ENCODE assay signal across 22 mouse cellular contexts in the genomic region with DNA sequence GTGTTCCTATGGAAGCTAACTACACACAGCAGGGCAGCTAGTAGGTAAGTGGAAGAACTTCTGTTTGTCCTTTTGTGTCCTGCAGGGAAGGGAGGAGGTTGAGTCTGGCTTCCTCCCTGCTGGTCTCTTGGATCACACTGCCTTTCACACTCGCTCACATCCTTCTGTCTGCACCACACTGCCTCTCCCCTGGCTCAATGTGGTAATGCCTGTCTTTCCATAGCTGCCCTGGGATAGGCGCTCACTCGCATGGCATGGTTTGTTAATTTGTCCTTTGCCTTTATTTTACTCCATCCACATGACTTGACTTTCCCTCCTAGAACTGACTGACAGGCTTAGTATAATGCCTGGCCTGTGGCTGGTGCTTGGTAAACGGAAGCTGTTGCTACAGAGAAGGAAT. TPM values are rescaled to one million over a fixed set of nuclear protein-coding genes. Genes with fewer than 3 reads are reported as not detected.
DNase-seq lines count a peak whose midpoint lies in the region; ATAC-seq and TF ChIP-seq lines count a peak whose summit lies in the region.
"Had no signal": no experiment of that assay in that cellular context is flagged by ENCODE, and none has a peak within 500 bp of the region (broad histone marks: within the 10 kb centered on the region; RNA-seq: fewer than 3 reads in every experiment).

No protein-coding gene starts in this region.

- H3K27ac ChIP-seq in heart, embryonic 10.5 days: peak overlapping the region; percentile 19; the same call in 1 of the 2 replicates
- H3K27ac ChIP-seq in heart, embryonic 12.5 days (ENCODE audit: poor library complexity, severe bottlenecking): no peak overlapping the region
- H3K27ac ChIP-seq in intestine, postnatal 0 days (ENCODE audit: low read depth, low read length): no peak overlapping the region
- H3K27ac ChIP-seq: embryonic facial prominence, embryonic 15.5 days; forebrain, embryonic 15.5 days; heart, adult 2 months; heart, embryonic 13.5 days; hindbrain, embryonic 15.5 days had no signal

- ATAC-seq in heart, embryonic 12.5 days (ENCODE audit: insufficient number of reproducible peaks, low FRiP score): no peak
- peak; percentile 54 for ATAC-seq in intestine, postnatal 0 days
- ATAC-seq: forebrain, embryonic 15.5 days; inflammation-experienced regulatory T-cells, adult 6 months had no signal

- no peak overlapping the region for H3K9ac ChIP-seq in heart, embryonic 12.5 days
- no peak overlapping the region for H3K9ac ChIP-seq in intestine, postnatal 0 days (ENCODE audit: low read depth, low read length)
- H3K9ac ChIP-seq: embryonic facial prominence, embryonic 15.5 days; forebrain, embryonic 15.5 days; heart, embryonic 13.5 days; hindbrain, embryonic 15.5 days had no signal

- peaks cover 23% of the 10 kb centered on the region for H3K4me1 ChIP-seq in heart, embryonic 10.5 days
- H3K4me1 ChIP-seq in heart, embryonic 12.5 days (replicated peaks): peaks cover 21% of the 10 kb centered on the region
- H3K4me1 ChIP-seq in intestine, postnatal 0 days (replicated peaks; ENCODE audit: control insufficient read depth, insufficient read depth, low read length): no peaks in the 10 kb centered on the region
- H3K4me1 ChIP-seq: hindbrain, embryonic 15.5 days had no signal

- H3K4me2 ChIP-seq in heart, embryonic 12.5 days: no peak overlapping the region
- H3K4me2 ChIP-seq in intestine, postnatal 0 days (replicated peaks; ENCODE audit: low read depth): no peak overlapping the region
- H3K4me2 ChIP-seq: embryonic facial prominence, embryonic 15.5 days; forebrain, embryonic 15.5 days; heart, embryonic 13.5 days; hindbrain, embryonic 15.5 days had no signal

- no peak for DNase-seq in heart, embryonic 10.5 days (ENCODE audit: low spot score)
- DNase-seq in ES-CJ7 (ENCODE audit: low read depth, low spot score): peak; percentile 28
- peak; percentile 43 for DNase-seq in ZHBTc4 (ENCODE audit: low read depth, low spot score)
- no peak for DNase-seq in embryo, embryonic 10 days (ENCODE audit: low spot score)
- no peak for DNase-seq in embryo, embryonic 11 days
- no peak for DNase-seq in thymus, postnatal 14 days
- DNase-seq: adrenal gland, postnatal 10 days; cerebellum, adult 18-20 months; cerebellum, adult 9-11 months; cerebellum, postnatal 36 days; gastrocnemius, postnatal 10 days; heart, adult 2 months; heart, postnatal 4 days; kidney, adult 2 months had no signal

- no peaks in the 10 kb centered on the region for H3K9me3 ChIP-seq in heart, embryonic 10.5 days
- no peaks in the 10 kb centered on the region for H3K9me3 ChIP-seq in heart, embryonic 12.5 days (replicated peaks)
- no peaks in the 10 kb centered on the region for H3K9me3 ChIP-seq in intestine, postnatal 0 days (ENCODE audit: control insufficient read depth)
- H3K9me3 ChIP-seq: embryonic facial prominence, embryonic 15.5 days; forebrain, embryonic 15.5 days; heart, embryonic 13.5 days; hindbrain, embryonic 15.5 days had no signal

- no peak overlapping the region for H3K4me3 ChIP-seq in heart, embryonic 10.5 days
- H3K4me3 ChIP-seq in heart, embryonic 12.5 days: no peak overlapping the region
- H3K4me3 ChIP-seq in intestine, postnatal 0 days (ENCODE audit: low read depth, low read length): no peak overlapping the region
- H3K4me3 ChIP-seq: embryonic facial prominence, embryonic 15.5 days; erythroblast, embryonic 14.5 days; forebrain, embryonic 15.5 days; heart, adult 2 months; heart, embryonic 13.5 days; hindbrain, embryonic 15.5 days had no signal

- 38% methylated on average over 4 of the region's 4 CpGs for WGBS in heart, embryonic 10.5 days
- WGBS in heart, embryonic 12.5 days: 43% methylated on average over 4 of the region's 4 CpGs
- WGBS in intestine, postnatal 0 days: 44% methylated on average over 4 of the region's 4 CpGs

- TF ChIP-seq CTCF in intestine, postnatal 0 days (IDR thresholded peaks at IDR 0.05; ENCODE audit: low read depth): peak; percentile 57

- no peaks in the 10 kb centered on the region for H3K36me3 ChIP-seq in heart, embryonic 10.5 days
- H3K36me3 ChIP-seq in heart, embryonic 12.5 days: no peaks in the 10 kb centered on the region
- H3K36me3 ChIP-seq in intestine, postnatal 0 days (ENCODE audit: control insufficient read depth, insufficient read depth): no peaks in the 10 kb centered on the region
- H3K36me3 ChIP-seq: embryonic facial prominence, embryonic 15.5 days; forebrain, embryonic 15.5 days; heart, embryonic 13.5 days; hindbrain, embryonic 15.5 days had no signal

- no peaks in the 10 kb centered on the region for H3K27me3 ChIP-seq in heart, embryonic 10.5 days (ENCODE audit: insufficient read depth, poor library complexity, severe bottlenecking)
- H3K27me3 ChIP-seq in heart, embryonic 12.5 days (replicated peaks): no peaks in the 10 kb centered on the region
- no peaks in the 10 kb centered on the region for H3K27me3 ChIP-seq in intestine, postnatal 0 days (replicated peaks; ENCODE audit: control insufficient read depth, insufficient read depth, low read length)
- H3K27me3 ChIP-seq: embryonic facial prominence, embryonic 15.5 days; forebrain, embryonic 15.5 days; heart, embryonic 13.5 days; hindbrain, embryonic 15.5 days had no signal

RNA-seq across cellular contexts. Expression of a gene that starts 34.6 kb away (rescaled TPM):
- 2,990 and 4,096 TPM in 2 replicates for polyA plus RNA-seq in heart, embryonic 10.5 days (2016; fragmentation: Nextera tagmentation; extraction: Ambion mirVana)
- polyA plus RNA-seq in heart, embryonic 12.5 days (2016; fragmentation: Nextera tagmentation; extraction: Ambion mirVana): 4,565 and 4,650 TPM in 2 replicates
- 1,318 and 1,424 TPM in 2 replicates for polyA plus RNA-seq in intestine, postnatal 0 days (2015; fragmentation: Nextera tagmentation; extraction: Ambion mirVana)

Comparison
In these comparisons a context has a peak if more than half of its experiments do, and no peak if none do; other contexts are left out.
1. DNase-seq: peak in ES-CJ7 (single experiment) and ZHBTc4 (single experiment); none in heart, embryonic 10.5 days (single experiment), embryo, embryonic 10 days (single experiment), embryo, embryonic 11 days (single experiment) and thymus, postnatal 14 days (single experiment).